Mouse (Mus musculus) megakaryocyte, embryonic 14.5 days (primary cell): ENCODE data around the gene Ttc39a.

ENCODE experiments used
- FLI1 ChIP-seq: IDR thresholded peaks from 2 replicates; pipeline ENCODE4 v1.6.1; 2012; ENCODE audit warnings: low read length, inconsistent platforms, mixed read lengths
- GATA1 ChIP-seq: IDR thresholded peaks from 3 replicates; pipeline ENCODE4 v1.6.1; 2012; ENCODE audit warnings: mixed read lengths, low read length, inconsistent platforms, borderline replicate concordance

GRCm38 (mm10) chr4:109410681-109411376 lies 4.4 kb downstream of the Ttc39a start:
- no peak; the same call in 2 of the 3 replicates for TF ChIP-seq GATA1
- TF ChIP-seq FLI1: no peak
